Mouse (Mus musculus): ENCODE measurements around the gene Gm26602. TPM values are rescaled to one million over a fixed set of nuclear protein-coding genes. Genes with fewer than 3 reads are reported as not detected.
"Not testable (repeated sequence)": the region's sequence is repeated elsewhere in the genome, so short reads cannot be mapped to it uniquely, and the experiment has no call there.

The Gm26602 gene
- total RNA-seq, 2 experiments from 2014 or later = not detected

DNA sequence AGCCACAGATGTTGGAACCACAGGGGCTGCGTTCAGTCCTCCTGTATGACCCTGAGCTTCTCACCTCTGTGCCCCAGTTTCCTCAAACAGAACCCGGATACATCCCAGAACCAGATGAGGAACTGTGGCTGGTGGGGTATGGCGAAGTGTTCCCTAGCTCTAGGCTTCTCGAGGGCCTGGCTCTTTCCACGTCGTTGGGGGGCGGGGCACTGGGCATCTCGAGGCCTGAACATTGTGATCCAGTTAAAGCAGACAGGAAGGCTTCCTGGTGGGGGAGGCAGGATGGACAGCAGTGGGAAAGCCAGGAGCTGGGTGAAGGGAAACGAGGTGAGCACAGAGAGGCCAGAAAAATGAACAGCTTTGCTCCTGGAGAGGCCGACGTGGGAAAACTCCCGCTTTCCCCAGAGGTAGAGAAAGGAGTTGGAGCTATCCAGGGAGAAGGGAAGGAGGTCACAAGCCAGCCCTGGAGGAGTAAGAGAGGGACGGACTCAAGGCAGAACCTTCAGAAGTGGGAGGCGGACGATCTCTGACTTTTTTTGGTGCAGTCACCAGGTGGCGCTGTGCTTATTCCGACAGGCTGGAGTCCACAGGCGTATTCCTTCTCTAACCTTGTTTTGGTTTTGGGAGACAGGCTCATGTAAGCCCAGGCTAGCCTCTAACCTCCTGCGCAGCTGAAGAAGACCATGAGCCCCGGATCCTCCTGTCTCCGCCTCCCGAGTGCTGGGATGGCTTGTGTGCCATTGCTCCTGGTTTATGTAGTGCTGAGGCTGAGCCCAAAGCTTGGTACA is 27.2 kb upstream of the Gm26602 start:
- DNase-seq (ENCODE audit: low spot score in 2 of 2) = peak; percentile 84 to 86
- intact Hi-C loops (cut with DNase I) = loop anchor here (2.0 to 5.0 kb wide), 3 partner anchors 41 to 75 kb away; no protein-coding TSS in a partner anchor

DNA sequence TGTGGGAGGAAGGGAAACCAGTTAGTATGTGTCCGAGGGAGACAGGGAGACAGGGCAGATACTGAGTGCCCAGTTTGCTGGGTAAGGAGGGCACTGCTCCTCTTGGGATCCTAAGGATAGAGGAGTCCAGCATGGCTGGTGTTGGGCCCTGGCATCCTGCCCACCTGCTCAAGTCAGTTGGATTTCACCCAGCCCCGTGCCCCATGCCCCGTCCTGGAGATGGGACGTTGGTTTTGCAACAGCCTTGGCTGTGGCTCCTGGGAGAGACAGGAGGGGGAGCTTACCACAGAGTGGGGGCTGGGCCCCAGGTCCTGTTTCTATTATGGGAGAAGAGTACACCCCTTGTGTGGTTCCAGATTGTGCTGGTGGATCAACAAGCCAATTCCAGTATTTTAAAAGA is 26.2 kb upstream of the Gm26602 start:
- intact Hi-C loops (cut with DNase I) = loop anchor here (5.0 kb wide), 1 partner anchor 52 kb away; no protein-coding TSS in a partner anchor
- no peak for DNase-seq (ENCODE audit: low spot score in 2 of 2)

DNA sequence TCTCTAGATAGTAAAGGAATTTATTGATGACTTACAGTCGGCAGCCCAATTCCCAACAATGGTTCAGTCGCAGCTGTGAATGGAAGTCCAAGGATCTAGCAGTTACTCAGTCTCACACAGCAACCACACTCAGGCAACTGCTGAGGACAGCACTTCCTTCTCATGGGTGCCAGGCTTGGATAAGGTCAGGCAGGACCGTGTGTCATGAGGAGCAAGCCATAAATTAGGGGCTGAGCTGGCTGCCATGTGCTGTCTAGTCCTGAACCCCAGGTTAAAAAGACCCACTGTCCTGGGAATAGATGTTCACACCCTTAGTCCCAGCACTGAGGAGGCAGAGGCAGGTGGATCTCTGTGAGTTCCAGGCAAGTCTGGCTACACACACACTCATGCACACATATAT is 25.7 kb upstream of the Gm26602 start:
- not testable (repeated sequence) for DNase-seq (ENCODE audit: low spot score in 2 of 2)
- intact Hi-C loops (cut with DNase I) = loop anchor here (5.0 kb wide), 1 partner anchor 53 kb away; no protein-coding TSS in a partner anchor

DNA sequence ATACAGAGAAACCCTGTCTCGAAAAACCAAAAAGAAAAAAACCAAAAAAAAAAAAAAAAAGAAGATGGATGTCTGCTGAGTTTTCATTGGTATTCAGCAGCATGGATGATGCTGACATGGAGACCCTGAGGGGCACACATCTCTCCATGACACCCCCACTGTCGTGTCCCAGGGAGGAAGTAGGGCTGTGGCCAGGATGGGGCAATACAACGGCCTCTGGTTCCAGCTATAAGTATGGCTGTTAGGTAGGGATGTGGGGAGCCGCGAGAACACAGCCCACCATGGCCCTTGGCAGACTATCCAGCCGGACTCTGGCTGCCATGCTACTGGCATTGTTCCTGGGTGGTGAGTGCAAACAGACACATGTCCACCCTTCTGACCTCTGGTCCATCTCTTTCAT is 24.6 kb upstream of the Gm26602 start, which contains the start of gene Elane:
Gene Elane, plus strand, starts transcription at position 194 of the 400 bp plus-strand sequence.
- intact Hi-C loops (cut with DNase I) = no loop called here
- no peak for DNase-seq (ENCODE audit: low spot score in 2 of 2)

DNA sequence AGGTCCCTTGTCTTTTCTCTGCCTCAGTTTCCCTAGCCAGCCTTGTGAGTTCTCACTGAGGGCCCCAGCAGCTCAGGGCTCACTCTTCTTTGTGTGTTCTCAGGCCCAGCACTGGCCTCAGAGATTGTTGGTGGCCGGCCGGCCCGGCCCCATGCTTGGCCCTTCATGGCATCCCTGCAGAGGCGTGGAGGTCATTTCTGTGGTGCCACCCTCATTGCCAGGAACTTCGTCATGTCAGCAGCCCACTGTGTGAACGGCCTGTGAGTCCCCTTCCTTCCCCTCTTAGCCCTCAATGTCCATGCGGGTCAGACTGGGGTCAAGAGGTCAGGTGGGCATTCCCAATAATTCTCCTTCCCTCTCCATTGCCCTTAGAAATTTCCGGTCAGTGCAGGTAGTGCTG is 24.0 kb upstream of the Gm26602 start:
- intact Hi-C loops (cut with DNase I) = no loop called here
- no peak for DNase-seq (ENCODE audit: low spot score in 2 of 2)

DNA sequence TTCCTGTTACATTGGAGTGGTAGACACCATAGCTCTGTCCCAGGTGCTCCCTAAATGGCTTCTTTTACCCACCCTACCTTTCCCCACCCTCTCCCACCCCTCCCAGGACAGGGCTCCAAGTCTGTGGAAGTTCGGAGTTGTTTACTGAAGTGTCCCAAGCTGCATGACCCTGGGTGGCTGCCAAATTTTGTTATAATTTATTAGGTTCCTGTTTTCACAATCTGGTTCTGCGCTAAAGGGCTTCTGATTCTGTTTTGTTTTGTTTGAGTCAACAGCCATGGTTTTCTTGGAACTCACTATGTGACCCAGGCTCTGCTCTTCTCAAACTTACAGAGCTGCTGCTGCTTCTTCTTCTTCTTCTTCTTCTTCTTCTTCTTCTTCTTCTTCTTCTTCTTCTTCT is 21.3 kb upstream of the Gm26602 start:
- intact Hi-C loops (cut with DNase I) = no loop called here
- DNase-seq (ENCODE audit: low spot score in 2 of 2) = no peak

DNA sequence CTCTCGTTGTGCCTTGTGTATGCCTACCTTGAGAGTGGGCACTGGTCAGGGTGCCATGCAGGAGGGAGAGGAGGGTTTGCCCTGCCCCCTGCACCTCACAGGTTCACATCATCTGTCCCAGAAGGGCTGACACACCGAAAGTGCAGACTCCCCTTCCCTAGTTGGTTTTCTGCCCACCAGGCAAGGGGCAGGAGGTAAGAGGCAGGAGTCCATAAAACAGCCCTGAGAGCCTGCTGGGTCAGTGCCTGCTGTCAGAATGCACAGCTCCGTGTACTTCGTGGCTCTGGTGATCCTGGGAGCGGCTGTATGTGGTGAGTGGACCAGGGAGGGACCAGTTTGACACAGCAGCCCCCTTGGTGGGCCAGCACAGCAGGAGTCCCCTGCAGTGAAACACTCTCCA is 20.0 kb upstream of the Gm26602 start, which contains the start of gene Cfd:
Gene Cfd, plus strand, starts transcription at position 184 of the 400 bp plus-strand sequence.
- intact Hi-C loops (cut with DNase I) = no loop called here
- DNase-seq (ENCODE audit: low spot score in 2 of 2) = no peak

DNA sequence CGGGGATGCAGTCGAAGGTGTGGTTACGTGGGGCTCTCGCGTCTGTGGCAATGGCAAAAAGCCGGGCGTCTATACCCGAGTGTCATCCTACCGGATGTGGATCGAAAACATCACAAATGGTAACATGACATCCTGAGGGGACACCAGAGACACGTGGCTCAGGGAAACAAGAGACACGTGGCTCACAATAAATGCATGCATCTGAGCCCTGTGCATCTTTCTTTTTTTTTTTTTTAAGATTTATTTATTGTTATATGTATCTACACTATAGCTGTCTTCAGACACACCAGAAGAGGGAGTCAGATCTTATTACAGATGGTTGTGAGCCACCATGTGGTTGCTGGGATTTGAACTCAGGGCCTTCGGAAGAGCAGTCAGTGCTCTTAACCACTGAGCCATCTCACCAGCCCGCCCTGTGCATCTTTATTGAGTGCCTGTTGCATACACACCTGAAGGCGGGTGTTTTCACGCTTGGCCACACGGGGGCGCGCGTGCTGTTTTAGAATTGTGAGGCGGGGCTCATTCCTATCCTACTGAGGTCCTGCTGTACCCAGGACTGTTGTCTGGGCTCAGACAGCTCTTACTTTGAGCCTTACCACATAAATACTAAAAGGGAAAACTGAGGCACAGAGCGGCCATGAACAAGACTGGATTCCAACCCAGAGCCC is 18.1 kb upstream of the Gm26602 start:
- peak; percentile 76 to 86 for DNase-seq (ENCODE audit: low spot score in 2 of 2)
- intact Hi-C loops (cut with DNase I) = loop anchor here (2.0 kb wide), 1 partner anchor 30 kb away; no protein-coding TSS in a partner anchor

DNA sequence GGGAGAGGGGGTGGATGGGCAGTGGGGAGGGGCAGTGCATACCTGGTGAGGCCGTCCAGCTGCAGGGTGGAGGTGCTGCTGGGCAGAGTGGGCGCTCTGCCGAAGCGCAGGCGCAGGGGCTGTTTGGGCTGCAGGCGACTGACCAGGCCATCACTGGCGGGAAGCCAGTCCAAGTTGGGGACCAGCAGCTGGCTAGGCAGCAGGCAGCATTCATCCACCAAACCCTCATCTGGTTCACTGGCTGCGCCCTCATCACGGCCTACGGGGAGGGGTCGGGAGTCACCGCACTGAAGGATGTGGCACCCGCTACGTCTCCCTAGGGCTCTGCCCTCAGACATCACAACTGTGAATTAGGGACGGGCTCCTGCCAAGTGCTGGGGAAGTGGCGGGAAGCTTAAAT is 14.3 kb upstream of the Gm26602 start:
- intact Hi-C loops (cut with DNase I) = no loop called here

DNA sequence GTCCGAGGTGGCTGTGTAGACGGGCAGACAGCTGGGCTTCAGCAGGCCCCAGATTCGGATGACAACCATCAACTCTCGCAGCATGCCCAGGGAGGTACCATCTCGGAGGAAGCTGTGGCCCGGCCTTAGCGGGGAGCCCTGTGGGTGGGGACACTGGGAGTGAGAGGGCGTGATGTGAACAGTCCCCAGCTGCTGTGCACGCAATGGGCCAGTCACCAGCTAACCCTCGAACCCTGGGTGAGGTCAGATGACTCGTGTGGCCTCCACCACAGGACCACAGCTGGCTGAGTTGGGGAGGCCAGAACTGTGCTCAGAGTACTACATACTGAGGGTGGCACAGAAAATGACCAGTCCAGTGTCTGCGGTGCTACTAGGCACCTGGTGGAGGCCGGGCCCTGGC is 13.8 kb upstream of the Gm26602 start:
- DNase-seq (ENCODE audit: low spot score in 2 of 2) = no peak
- intact Hi-C loops (cut with DNase I) = no loop called here

More for the DNA sequence above, 14.3 kb upstream of the Gm26602 start:
- DNase-seq (ENCODE audit: low spot score in 2 of 2) = no peak

DNA sequence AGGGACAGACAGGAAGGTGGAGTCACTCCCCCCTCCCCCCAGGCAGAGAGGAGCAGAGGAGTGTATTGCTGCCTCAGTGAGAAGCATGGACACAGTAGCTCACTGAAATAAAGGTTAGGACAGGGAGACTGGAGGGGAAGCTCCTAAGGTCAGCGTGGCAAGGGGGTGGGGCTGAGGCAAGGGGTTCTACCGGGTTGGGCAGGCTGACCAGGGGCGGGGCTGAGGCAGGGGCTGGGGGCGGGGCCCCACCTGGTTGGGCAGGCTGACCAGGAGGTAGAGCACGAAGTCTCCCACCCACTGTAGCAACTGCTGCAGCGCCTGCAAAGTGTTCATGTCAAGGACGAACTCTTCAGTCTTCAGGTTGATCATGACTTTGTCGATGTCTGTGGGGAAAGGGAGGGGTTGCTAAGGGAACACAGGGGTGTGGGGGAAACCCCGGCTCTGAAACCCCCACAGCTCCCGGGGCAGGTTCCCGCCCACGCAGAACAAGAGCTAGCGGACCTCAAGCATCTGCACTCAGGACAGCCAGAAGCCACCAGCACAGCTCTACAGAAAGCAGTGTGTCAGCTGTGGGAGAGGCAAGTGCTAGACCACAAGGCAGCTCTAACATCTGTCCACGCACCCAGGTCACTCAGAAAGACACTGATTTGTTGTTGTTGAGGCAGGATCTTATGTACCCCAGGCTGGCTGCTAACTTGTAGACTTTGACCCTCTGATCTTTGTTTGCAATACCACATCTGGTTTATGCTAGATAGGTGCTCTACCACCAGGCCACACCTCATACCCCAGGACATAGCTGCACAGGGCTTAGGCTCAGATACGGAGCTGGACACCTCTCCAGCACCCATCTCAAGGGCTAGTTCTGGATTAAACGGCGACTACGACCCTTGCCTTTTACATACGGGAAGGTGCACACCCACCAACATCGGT is 13.1 kb upstream of the Gm26602 start:
- intact Hi-C loops (cut with DNase I) = no loop called here
- DNase-seq (ENCODE audit: low spot score in 2 of 2) = no peak

DNA sequence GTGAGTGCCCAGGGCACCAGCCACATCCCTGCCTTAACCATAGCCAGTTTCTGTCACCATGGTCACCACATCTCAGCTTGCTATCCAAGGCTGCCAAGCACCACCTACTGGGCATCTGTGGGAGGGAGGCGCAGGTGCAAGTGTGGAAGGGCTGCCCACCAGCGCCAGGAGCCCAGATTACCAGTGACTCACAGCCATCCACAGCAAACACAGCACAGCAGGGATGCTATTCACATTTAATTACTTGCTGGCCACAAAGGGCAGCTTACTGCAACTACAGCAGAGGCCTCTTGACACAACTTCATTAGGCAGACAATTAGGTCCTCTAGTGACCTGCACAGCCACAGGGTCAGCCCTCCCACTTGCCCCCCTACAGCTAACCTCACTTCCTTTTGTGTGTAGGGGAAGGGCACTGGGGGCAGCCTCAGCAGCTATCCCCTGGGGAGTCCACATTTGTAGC is 9.7 kb upstream of the Gm26602 start:
- peak; percentile 71 to 92 for DNase-seq (ENCODE audit: low spot score in 2 of 2)
- intact Hi-C loops (cut with DNase I) = no loop called here

DNA sequence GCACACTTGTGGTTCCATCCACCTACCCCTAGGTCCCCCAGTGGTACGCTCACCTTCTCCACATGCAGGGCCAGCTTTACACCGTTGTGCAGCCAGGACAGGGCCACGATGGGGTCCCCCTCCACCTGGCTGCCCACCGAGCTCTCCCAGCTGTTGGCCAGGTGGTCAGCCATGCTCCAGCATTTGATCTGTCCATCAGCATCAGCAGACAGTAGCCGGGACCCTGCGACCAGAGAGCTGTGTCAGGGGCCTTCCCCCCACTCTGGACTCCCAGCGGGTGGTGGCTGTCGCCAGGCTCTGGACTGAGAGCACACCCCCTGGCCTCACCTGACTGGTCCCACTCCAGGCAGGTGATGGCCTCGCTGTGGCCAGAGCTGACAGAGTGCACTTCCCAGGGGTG is 3.9 kb upstream of the Gm26602 start:
- no peak for DNase-seq (ENCODE audit: low spot score in 2 of 2)
- intact Hi-C loops (cut with DNase I) = no loop called here

DNA sequence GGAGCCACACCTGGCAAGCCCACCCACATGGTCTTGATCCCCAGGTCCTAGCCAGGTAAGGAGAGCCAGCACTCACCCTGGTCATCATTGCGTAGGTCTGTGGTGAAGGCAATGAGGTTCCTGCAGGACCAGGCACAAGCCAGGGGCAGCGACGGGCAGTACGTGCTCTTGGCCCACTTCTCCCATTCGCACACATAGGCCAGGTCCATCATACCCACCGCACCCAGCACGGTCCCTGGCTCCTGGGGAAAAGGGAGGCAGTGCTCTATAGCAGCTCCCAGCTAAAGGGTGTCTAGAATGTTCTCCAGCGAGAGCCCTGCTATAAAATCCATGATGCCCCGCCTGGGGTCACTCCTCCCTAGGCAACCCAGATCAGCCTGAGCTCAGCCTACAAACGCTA is 3.2 kb upstream of the Gm26602 start:
- intact Hi-C loops (cut with DNase I) = no loop called here

DNA sequence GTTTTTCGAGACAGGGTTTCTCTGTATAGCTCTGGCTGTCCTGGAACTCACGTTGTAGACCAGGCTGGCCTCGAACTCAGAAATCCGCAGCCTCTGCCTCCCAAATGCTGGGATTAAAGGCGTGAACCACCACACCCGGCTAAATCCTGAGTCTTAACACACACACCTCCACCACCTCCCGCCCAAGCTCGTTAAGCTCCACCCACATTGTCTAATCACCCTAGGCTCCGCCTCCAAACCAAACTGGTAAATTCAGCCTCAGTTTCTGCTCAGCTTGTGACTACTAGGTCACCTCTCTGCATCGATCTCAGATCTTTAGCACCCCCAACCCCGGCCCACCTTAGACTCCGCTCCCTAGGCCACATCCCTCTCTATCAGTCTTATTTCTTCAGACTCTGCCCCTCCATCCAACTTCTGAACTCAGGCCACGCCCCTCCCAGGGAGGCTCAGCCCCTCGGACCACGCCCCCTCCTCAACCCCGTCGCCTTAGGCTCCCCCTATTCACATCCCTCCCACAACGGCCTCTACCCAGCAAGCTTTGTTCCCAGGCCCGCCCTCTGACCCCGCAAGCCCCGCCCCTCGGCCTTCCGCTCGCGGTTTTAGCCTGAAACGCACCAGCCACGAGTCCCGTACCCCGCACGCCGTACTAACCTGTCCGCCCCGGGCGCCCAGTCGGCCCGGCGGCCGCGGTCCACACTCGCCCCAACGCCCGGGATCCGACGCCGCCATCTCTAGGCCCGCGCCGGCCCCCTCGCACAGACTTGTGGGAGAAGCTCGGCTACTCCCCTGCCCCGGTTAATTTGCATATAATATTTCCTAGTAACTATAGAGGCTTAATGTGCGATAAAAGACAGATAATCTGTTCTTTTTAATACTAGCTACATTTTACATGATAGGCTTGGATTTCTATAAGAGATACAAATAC is 2.2 kb upstream of the Gm26602 start, which contains the start of gene Med16:
Gene Med16, minus strand, starts transcription at position 757 of the 925 bp plus-strand sequence.
- peak; percentile 92 for DNase-seq (ENCODE audit: low spot score in 2 of 2)
- intact Hi-C loops (cut with DNase I) = no loop called here

More for the DNA sequence above, 3.2 kb upstream of the Gm26602 start:
- DNase-seq (ENCODE audit: low spot score in 2 of 2) = no peak

DNA sequence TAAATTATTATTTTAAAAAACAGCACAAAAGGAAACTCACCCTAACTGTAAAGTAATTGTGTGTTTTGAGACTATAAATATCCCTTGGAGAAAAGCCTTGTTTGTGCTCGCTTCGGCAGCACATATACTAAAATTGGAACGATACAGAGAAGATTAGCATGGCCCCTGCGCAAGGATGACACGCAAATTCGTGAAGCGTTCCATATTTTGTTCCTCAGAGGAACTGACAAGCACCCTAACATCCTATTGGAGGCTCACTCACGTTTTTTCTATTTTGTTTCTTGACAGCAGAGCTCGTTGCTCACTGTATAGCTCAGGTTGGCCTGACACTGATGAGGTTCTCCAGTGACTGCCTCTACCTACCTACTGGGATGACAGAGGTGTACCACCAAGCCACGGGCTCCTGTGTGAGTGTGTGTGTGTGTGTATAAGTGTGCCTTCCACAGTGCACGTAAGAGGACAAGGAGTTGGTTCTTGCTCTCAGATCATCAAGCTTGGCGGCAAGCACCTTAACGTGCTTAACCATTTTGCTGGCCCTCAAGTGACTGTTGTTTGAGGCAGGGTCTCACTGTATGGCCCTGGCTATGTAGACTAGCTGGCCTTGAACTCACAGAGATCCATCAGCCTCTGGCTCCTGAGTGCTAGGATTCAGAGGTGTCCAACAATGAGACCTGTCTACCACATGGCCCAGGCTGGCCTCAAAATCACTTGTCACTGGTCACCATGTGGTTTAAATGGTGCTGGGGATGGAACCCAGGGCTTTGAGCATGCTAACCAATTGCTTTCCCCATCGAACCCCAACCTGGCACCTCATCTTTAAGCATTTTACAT is 1.3 kb upstream of the Gm26602 start:
- intact Hi-C loops (cut with DNase I) = no loop called here
- DNase-seq (ENCODE audit: low spot score in 2 of 2) = peak; percentile 65 to 84

DNA sequence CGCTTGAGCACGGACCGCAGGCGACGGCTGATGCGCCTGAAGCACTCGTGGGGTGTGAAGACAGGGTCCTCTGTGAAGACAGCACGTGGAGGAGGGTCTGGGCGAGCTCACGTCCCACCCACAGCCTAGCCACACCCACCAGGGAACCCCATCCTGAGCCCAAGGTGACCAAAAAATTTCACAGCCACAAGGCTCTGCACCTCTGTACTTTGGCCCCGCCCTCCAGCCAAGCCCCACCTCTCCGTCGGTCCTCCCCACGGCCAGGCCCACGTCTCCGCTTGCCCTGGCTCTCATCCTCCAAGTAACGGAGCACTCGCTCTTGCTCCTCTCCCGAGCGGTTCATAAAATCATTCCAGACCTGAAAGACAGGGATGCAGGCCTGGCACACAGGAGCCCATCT is 1.8 kb downstream of the Gm26602 start:
- no peak for DNase-seq (ENCODE audit: low spot score in 2 of 2)
- intact Hi-C loops (cut with DNase I) = no loop called here
